Mouse (Mus musculus): ENCODE results near the gene Itga10.
"Not testable (repeated sequence)": the region's sequence is repeated elsewhere in the genome, so short reads cannot be mapped to it uniquely, and the experiment has no call there.

Gene Itga10

DNA sequence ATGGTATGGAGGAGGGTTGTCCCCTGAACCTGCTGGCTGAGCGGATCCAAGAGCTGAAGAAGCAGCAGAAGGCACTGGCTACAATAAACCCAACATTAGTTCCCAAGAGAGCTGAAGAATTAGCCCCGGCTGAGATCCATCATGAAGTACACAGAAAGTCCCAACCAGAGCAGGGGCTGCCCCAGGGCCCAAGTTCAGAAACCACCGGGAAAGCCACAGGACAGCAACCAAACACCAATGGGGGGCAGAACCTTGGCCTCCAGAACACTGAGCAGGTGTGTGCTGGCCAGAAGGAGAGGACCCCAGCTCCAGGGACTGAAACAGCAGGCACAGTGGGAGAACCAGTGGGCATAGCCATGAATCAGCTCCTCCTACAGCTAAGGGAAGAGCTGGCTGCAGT is 38.1 kb downstream of the Itga10 start:
- peak; percentile 81 for DNase-seq

DNA sequence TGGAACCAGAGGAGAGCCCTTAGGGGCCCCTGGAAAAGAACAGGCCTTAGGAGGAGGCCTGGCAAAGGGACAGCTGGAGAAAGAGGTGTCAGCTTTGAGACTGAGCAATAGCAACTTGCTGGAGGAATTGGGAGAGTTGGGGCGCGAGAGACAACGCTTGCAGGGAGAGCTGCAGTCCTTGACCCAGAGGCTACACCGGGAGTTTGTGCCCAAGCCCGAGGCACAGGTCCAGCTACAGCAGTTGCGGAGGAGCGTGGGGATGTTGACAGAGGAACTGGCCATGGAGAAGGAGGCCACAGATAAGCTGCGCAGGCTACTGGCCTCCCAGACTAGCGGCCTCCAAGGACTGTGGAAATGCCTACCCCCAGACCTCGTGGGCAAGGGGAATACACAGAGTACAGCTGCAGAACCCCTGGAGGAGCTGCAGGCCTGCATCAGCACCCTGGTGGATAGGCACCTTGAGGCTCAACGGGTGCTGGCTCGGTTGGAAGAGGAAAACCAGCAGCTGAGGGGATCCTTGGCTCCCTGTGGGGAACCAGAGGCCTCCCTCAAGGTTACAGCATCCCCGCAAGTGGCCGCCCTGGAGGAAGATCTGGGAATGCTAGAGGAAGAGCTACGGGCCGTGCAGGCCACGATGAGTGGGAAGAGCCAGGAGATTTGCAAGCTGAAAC is 38.9 kb downstream of the Itga10 start:
- peak; percentile 93 for DNase-seq

DNA sequence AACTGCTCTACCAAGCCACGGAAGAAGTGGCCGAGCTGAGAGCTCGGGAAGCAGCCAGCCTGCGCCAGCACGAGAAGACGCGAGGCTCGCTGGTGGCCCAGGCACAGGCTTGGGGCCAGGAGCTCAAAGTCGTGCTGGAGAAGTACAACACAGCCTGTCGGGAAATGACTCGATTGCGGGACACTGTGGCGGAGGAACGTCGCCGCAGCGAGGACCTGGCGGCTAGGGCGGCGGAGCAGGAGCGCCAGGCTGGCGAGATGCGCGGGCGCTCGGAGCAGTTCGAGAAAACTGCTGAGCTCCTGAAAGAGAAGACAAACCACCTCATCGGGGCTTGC is 39.4 kb downstream of the Itga10 start:
- DNase-seq, result no peak

DNA sequence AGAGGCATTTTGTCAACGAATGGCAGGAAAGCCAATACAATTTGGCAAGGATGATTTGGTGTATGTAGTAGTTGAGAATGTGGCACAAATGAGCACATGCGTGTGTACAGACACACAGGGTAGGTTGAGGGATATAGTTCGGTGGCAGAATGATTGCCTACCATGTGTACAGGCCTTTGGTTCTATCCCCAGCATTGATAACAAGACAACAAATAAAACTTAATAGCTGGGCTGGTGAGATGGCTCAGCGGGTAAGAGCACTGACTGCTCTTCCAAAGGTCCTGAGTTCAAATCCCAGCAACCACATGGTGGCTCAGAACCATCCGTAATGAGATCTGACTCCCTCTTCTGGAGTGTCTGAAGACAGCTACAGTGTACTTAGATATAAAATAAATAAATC is 40.7 kb downstream of the Itga10 start:
- DNase-seq, result not testable (repeated sequence)

DNA sequence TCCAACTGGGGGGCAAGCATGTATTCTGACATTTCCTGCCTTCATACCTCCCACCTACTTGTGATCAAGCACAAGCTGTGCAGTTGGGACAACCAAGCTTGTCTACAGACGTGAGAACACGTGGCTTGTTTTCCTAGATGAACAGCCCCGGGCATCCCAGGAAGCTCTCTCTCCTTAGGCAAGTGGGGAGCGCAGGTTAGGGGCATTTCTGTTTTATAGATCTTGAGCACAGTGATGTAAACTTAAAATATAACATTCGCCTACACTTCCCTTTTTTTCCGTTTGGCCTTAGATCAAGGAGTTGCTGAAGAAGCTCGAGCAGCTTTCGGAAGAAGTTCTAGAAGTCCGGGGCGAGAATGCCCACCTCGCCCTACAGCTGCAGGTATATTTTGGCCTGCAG is 43.5 kb downstream of the Itga10 start:
- DNase-seq, result no peak

DNA sequence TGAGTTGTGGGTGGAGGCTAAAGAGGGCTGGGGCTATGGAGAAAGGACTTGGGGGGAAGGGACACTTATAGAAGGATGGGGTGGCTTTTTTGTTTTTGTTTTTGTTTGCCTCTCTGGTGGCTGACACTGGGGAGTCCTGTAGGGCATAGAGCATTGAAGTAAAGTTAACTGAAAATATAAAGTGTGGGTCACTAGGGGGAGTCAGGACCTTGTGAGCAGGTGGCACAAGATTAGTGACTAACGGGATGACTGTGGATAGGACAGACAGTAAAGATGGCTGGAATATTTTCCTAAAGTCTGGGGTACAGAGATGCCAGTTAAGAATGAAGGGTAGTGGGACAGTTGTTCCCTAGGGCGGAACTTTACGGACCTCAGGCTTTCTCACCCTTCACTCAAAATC is 44.9 kb downstream of the Itga10 start:
- DNase-seq, result no peak

DNA sequence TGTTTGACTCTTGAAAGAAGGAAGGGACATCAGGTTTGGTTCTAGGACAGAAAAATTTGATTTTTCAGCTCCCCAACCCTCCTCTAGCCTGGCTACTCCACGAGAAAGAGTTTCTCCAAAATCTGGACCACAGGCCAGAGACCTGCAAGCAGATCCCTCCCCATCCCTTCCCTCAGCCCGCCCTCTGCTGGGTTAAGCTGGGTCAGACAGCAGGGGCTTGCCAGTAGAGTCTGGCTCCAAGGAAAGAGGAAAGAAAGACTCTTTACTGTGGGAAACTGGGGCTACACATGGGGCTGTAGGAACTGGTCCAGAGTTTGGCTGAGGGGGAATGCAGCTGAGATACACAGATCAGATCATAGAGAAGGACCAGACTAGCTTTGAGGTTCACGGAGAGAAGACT is 47.1 kb downstream of the Itga10 start:
- peak; percentile 91 for DNase-seq

DNA sequence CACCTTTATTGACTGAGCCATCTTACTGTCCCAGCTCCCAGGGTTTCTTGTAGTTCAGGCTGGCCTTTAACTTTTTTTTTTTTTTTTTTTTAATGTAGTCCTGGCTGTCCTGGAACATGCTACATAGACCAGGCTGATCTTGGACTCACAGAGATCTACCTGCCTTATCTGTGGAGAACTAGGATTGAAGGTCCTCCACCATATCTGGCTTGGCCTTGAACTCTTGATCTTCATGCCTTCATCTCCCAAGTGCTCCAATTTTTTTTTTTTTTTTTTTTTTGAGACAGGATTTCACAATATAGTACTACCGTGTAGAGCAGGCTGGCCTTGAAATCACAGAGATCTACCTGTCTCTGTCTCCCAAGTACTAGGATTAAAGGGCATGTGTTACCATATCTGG is 48.2 kb downstream of the Itga10 start:
- DNase-seq, result no peak

DNA sequence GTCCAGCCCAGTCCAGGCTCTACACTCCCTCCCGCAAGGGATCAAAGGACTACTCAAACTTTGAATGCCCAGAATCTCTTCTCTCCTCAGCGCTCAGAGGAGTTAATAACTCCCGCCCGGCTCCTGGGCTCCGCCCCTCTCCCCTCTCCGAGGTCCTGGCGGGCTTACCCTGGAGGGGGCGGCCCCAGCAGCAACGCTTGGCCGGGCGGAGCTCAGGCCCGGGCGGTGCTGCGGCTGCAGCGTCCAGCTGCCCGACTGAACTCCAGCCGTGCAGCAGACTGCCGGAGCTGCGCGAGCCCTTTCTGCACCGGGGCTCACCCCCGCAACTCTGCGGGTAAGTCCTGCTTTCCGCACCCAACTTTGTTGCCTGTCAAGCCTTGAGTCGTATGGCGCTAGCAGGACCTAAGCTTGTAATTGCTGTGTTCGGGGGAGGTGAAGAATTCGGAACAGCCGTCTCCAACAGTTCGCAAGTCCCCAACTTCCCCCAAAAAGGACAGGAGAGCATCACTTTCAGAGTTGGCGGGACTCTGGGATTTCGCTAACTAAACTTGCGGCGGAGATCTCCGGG is 50.9 kb downstream of the Itga10 start, which contains the start of gene Pias3:
Pias3 (plus strand) TSS at position 187 of the 568 bp plus-strand sequence.
- DNase-seq, result peak; percentile 99

DNA sequence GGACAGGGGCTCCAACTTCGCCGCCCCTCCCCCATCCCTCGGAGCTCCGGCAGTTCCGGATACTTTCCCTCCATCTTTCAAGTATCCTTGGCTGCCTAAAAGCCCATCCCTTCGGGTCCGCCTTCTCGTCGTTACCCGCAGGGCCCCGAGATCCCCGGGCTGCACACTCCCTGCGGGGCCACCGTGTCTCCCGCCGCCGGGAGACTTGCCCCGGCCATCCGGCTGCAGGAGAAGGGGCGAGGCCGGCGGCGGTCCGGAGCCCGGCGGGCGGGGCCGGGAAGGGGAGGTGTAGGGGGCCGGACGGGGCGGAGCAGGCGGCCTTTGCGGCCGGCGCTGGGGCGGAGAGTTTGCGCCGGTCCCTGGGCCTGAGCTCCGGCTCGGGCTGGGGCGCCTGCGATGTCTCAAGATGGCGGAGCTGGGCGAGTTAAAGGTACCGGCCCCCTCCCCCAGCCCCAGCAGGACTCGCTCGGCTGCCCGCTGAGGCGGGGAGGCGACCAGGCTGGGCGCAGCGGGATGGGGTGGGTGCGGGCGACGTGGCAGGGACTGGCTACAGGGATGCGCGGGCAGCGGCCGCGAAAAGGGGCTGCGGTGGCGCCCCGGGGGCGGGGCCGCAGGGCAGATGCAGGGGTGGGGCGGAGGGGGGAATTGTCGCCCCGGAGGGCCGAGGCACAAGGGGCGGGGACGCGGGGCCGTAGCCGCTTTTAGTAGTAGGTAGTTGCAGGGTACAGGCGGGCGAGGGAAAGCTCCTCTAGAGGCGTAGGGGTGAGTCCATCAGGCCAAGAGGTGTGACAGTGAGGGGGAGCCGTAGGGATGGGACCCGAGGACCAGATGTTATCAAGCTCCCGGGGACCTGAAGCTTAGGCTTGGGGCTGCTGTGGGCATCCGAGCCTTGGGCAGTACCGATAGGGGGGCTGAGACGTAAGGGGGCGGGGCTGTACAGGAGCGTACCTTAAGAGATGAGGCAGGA is 51.7 kb downstream of the Itga10 start:
- peak; percentile 100 for DNase-seq

DNA sequence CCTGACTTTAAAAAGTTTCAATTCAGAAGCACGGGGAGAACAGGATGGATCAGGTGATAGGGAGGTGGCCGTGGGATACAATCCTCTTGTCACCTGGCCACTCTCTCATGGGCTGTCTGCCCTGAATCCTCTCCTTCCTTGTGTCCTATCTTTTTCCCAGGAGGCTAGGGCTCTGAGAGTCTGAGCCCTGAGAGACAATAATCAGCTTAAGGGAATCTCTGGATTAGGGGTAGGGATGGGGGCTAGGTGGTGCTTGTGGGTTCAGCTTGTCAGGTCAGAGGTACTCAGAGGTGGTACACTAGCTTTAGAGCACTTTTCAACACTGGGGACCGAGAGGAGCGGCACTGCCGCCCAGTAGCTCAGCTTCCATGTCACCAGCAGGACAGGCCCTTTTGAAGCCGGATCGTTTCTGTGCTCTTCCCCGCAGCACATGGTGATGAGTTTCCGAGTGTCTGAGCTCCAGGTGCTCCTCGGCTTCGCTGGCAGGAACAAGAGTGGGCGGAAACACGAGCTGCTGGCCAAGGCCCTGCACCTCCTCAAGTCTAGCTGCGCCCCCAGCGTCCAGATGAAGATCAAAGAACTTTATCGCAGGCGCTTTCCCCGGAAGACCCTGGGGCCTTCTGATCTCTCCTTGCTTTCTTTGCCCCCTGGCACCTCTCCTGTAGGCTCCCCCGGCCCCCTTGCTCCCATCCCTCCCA is 53.8 kb downstream of the Itga10 start:
- DNase-seq, result no peak

DNA sequence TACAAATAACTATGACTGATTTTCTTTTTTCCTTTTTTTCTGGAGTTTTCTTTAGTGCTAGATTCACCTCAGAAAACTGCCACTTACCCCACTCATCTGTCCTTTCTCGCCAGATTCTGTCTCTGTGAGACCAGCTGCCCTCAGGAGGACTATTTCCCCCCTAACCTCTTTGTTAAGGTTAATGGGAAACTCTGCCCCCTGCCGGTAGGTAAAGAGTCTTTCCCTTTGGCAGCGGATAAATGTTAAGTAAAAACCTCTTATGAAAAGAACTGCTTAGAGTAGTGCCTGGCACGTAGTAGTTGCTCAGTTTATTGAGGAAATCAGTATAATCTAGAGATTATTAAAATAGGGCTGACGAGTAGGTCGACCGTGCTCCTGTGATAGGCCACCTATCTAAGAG is 55.0 kb downstream of the Itga10 start:
- no peak for DNase-seq

DNA sequence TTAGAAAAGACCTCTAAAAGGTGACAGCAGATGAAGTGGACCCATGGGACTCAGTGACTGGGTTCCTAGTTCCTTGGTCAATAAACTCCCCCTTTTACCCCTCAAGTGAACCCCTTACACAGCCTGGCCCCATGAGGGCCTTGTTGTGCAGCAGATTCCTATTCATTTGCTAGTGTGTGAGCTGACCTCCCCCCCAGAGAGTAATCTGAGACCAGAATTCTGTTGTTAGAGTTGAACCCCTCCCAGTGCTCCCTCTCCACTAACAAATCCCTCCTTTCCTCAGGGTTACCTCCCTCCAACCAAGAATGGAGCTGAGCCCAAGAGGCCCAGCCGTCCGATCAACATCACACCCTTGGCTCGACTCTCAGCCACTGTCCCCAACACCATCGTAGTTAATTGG is 55.6 kb downstream of the Itga10 start:
- no peak for DNase-seq

DNA sequence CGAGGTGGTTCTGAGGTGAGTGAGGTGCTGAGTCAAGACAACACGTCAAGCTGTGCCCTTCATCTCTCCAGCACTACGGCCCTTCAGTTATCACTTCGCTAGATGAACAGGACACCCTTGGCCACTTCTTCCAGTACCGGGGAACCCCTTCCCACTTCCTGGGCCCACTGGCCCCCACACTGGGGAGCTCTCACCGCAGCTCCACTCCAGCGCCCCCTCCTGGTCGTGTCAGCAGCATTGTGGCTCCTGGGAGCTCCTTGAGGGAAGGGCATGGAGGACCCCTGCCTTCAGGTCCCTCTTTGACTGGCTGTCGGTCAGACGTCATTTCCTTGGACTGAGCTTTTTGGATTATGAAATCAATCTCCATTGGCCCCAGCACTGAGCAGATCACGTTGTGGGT is 59.4 kb downstream of the Itga10 start:
- DNase-seq, result peak; percentile 91

DNA sequence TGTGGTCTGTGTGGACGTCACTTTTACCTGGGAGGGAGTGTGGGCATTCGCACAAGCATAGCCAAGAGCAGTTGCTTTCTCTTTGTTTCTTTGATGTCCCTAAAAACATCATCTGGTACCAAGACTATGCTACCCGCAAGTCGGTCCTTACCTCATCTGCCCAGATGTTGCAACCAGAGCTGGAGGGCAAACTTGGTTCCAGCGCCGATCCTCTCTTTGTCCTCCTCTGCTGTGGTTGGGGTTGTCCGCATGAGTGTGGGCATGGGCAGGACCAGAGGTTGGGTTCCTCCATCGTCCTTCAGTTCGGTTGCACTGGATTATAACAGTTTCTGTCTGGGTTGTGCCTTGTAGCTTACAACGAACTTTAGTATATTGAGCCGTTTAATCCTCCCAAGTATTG is 60.8 kb downstream of the Itga10 start:
- peak; percentile 87 for DNase-seq

DNA sequence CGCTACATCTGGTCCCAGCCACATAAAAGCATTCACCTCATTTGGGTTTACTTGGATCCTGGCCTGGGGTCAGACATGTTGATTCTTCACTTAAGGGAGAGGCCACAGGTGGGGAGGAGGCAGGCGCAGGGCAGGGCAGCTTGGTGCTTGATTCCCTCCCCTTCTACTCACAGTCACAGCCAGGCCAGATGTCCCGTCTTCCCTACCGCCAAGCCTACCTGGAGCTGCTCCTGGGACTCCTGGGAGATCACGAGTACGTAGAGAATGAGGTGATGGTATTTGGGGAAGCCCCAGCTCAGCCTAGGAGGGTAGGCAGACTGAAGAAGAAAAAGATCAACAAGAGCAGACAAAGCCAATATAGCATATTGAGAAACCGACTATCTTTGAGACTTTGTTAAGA is 61.6 kb downstream of the Itga10 start:
- DNase-seq, result peak; percentile 91

DNA sequence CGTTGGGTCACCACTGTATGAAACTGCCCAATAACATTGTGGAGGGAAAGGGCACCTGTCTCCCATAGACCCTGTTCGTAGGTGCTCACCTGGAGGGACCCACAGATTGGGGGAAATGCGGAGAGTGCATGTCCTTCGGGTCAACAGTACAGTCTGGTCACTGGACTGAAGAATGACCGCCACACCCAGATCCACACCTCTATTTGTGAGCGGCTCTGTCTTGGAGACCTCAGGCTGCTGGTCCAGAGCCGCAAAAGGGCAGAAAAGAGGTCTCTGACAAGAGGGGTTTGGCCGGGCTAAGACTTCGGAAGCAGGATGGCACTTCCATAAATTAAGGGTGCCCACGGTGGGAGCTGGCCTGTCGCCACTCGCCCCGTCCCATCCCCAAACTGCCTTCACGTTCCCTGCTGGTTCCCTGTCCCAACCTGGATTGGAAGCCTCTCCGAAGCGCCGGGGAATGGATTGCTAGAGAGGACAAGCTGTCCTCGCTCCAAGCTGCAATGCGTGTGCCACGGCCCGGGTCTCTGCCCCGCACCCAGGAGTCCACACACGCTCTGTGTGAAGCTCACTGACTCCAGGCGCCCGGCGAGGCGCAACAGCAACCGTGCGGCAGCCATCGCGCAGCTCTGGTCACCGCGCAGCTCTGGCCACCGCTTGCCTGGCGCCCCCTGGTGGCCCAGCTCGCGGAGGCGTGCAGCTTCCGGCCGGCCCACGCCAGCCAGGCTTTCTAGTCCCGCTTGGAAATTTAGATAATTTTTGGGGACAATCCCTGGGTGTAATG is 62.7 kb downstream of the Itga10 start, which contains the start of gene Nudt17:
Nudt17 (minus strand) TSS at position 660 of the 781 bp plus-strand sequence.
- peak; percentile 96 for DNase-seq

DNA sequence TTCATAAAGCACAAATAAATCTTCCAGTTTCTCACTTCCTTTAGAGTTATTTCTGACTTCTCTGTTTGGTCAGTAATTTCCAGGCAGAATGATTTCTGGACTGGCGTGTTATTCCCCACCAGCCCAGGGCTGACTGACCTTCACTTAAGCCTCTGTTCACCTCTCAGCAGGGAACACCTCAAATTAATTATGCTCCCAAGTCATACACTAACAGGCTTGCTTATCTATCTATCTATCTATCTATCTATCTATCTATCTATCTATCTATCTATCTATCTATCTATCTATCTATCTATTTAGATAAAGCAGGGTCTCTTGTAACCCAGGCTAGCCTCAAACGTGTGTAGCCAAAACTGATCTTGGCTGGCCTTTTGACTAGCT is 63.3 kb downstream of the Itga10 start:
- peak; percentile 78 for DNase-seq

Measured in heart, adult 11 months (tissue).